Mouse (Mus musculus): Measurements from ENCODE around the gene Olfr434.
A peak's percentile ranks its signal among the peaks of the same experiment; 100 is the strongest.
"Not testable (repeated sequence)": the region's sequence is repeated elsewhere in the genome, so short reads cannot be mapped to it uniquely, and the experiment has no call there.

The Olfr434 gene

DNA sequence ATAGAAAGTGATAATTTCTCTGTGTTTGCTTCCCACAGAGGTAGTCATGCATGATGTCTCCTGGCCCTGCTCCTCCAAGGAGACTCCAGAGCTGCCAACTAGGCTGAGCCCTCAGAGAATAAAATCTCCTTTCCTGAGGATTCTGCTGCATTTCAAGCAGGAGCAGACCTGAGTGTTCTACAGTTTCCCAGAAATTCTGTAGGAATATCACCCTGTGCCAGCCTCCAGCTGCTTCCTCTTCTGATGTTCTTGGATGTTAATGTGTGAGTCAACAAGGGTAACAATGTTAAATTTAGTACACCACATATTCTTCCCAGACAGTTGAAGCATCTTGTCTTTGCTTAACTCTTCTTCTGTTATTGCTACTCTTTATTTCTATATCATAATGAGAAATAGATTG is at the start of gene Olfr434:
TSS of gene Olfr434 (plus strand) at position 149 of the 400 bp plus-strand sequence.
- not testable (repeated sequence) for DNase-seq (ENCODE audit: low spot score)

DNA sequence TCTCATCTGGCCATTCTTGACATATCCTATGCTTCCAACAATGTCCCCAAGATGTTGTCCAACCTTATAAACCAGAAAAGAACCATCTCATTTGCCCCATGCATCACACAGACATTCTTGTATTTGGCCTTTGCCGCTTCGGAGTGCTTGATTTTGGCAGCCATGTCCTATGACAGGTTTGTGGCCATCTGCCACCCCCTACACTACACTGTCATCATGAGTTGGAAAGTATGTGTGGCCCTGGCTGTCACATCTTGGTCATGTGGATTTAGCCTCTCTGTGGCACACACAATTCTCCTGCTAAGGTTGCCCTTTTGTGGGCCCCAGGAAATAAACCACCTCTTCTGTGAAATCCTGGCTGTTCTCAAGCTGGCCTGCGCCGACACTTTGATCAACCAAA is 45.6 kb upstream of the Olfr434 start:
- no peak for DNase-seq (ENCODE audit: low spot score)

DNA sequence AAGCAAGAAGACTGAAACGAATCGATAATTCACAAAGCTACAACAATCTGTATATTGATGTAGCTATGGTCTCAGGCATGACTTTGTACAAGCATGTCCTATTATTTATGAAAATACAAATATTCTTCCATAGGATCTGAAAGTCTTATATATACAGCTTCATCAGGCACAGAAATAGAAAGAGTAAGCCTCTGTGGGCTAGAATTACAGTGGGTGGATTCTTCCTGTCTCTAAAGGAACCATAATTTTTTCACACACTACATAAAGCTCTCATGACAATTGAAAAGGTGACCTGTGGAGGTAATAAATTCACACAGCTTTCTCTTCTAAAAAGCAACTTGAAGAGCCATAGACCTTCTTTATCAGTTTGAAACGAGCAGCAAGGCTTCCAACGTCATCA is 41.0 kb upstream of the Olfr434 start, which contains the start of gene Olfr13:
TSS of gene Olfr13 (plus strand) at position 301 of the 400 bp plus-strand sequence.
- no peak for DNase-seq (ENCODE audit: low spot score)

DNA sequence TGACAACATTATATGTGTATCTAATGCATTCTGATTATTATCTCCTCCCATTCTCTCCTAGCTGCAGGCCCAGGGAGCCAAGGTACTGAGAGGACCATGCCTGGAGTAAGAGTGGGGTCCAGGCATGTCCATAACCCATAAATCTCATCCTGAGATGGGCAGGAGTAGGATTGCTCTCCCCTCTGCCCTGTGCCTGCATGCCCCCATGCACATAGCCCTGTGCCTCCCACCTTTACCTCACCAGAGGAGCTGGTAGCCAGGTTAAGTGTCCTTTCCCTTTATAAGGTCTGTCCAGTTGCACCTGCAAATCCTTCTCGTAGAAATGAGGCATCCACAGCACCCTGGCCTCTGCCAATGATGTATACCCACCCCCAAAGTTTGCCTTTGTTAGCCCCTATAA is 34.7 kb upstream of the Olfr434 start:
- no peak for DNase-seq (ENCODE audit: low spot score)

DNA sequence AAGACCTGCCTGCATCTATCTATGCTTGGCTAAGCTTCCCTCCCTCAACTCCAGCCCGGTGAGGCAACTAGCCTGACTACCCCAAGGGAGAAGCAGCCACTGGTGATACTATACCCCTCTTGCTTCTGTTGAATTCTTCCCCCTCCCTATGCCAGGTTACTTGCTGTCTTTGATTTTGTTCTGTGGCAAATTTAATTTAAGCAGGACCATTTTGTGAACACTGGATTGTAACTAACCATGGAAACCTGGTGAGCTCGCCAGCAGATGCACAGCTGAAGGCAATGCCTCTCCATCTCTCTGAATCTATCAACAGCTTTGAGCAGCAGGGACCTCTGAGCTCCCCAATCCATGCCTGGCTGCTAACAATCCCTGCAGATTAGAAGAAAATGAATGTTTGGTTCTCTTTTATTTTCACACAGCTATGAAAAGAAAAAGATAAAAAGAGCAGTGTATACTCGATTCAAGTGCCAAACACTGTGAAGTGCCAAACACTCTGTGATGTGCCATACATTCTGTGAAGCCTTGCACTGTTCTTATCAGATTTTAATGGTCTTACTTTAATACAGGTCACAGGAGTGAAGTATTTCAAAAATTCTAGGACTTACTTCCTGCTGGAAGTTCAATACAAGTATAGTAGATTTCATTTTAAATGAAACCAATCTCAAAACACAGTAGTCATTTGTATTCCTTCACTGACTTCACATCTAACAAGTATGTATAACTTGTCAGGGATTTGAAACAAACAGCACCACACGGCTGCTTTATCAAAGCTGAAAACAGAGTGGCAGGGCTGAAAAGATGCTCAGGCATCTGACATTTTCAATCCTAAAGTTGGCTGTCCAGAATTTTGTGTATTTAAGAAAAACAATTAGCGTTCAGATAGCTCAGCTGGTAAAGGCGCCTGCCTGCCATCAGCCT is 34.0 kb upstream of the Olfr434 start:
- no peak for DNase-seq (ENCODE audit: low spot score)

DNA sequence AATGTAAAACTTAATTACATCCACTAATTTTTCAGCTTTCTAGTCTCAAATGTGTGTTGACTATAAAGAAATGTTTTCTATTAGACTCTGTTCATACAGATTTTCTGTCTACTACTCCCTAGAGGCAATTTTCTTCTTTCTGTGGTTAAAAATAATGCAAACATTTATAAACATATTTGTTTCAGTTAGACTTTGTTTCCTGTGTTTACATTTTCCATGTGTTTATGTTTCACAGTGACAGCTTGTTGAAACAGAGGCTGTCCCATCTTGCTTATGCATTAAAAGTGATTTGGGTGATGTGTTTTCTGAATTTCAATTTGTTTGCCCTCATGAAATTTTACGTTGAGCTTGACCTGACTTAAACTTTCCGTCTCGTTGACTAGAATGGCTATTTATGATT is 21.8 kb upstream of the Olfr434 start:
- no peak for DNase-seq (ENCODE audit: low spot score)

DNA sequence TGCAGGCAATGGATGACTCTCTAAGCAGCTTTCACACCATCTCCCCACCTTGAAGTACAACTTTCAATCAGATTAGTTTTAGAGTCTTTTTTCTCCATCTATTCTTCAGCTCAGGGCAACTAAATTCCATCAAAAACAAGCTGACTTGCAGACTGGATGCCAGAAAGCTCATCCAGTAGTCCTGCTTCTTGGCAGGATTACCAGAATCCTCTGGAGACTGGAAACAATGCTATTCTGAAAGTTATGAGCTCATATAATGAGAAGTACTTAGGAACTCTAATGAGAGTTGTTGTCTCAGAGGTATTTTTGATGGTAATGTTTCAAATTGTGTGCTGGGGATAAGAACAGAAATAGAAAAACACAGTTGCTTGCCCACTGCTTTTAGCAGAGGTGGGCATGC is 16.0 kb upstream of the Olfr434 start, which contains the start of gene Olfr435:
TSS of gene Olfr435 (plus strand) at position 366 of the 400 bp plus-strand sequence.
- DNase-seq (ENCODE audit: low spot score): no peak

DNA sequence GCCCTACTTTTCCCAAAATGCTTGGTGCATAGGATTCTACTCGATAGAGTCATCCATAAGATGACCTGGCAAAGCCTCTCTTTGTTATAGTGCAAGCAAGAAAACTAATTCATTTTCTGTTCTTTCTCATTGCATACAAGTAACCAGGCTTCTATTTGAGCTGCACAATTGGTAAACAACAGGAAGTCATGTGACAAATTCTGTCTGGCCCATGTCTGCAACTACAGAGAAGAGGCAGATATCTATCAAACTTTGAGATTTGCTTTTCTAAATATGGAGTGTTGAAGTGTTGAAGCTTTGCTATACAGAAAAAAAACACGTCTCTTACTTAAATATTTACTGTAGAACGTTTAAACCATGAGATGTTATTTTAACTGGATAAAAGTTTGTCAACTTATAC is 14.7 kb upstream of the Olfr434 start:
- no peak for DNase-seq (ENCODE audit: low spot score)

DNA sequence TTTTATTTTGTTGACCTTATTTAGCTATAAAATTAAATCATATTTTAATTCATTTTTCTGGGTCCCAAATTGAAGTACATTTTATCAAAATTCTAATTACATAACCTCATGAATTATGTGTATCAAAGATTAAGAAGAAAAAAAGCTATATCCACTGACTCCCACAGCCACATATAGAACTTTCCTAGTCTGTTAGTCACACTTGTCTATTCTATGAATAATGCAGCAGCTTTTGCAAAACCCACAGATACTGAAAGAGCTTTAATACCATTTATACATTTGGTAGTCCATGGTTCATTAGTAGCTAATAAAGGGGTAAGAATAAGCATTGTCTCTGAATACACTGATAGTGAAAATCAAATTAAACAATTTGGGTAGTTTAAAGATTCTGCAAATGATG is 10.0 kb upstream of the Olfr434 start:
- DNase-seq (ENCODE audit: low spot score): no peak

DNA sequence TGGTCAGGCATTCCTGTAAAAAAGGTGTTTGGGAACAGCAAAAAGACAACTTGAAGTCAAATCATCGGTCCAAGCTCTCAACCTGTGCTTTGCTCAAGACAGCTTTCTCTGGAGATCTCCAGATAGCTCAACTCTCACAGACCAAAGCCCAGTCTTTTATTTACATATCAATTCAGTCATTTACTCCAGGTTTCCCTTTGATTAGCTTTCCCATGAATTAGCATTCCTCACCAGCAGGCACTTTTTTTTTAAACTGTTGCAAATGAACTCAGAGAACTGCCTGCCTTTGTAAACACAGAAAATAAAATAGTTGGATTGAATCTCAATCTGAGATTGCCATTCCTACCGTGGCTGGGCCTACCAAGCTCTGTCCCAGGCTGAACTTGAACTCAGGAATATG is 7.5 kb upstream of the Olfr434 start:
- no peak for DNase-seq (ENCODE audit: low spot score)

DNA sequence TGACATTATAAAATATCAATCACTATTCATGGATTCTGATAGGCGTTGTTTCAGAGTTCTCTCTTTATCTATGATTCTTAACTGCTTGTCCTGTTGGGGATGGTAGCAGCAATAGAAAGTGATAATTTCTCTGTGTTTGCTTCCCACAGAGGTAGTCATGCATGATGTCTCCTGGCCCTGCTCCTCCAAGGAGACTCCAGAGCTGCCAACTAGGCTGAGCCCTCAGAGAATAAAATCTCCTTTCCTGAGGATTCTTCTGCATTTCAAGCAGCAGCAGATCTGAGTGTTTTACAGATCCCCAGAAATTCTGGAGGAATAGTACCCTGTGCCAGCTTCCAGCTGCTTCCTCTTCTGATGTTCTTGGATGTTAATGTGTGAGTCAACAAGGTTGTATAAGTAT is 18.4 kb downstream of the Olfr434 start, which contains the start of gene Olfr47:
TSS of gene Olfr47 (plus strand) at position 275 of the 400 bp plus-strand sequence.
- DNase-seq (ENCODE audit: low spot score): not testable (repeated sequence)

DNA sequence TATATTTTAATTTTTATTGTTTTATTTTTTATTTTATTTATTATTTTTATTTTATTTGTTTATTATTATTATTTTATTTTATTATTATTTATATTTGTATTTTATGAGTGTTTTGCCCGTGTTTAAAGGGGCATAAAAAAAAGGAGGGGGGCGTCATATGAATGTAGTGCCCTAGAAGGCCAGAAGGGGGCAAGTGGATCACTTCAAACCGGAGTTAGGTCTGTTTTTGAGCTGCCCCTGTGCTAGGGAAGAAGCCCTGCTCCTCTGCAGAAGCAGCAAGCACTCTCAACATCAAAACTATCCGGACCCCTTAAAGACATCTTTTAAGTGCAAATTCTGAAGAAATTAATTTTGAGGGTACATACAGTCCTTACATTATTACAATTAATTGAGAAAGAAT is 29.2 kb downstream of the Olfr434 start:
- peak; percentile 7 for DNase-seq (ENCODE audit: low spot score)

DNA sequence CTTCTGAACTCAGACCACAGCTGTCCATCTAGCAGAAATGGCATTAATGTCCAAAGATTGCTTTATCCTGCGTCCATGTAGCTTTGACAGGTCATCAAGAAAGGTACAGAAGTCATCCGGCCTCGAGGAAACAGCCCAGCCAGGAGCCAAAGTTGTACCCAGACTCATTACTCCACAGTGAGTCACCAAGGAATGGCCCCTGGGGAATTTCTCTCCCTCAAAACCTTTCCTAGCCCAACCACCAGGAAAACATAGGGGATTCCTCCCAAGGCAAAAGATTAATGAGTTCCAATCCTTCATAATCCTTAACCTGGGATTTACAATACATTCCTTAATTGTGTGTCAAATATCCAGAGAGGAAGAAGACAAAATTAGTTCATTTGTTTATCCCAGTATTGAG is 34.6 kb downstream of the Olfr434 start:
- DNase-seq (ENCODE audit: low spot score): no peak

DNA sequence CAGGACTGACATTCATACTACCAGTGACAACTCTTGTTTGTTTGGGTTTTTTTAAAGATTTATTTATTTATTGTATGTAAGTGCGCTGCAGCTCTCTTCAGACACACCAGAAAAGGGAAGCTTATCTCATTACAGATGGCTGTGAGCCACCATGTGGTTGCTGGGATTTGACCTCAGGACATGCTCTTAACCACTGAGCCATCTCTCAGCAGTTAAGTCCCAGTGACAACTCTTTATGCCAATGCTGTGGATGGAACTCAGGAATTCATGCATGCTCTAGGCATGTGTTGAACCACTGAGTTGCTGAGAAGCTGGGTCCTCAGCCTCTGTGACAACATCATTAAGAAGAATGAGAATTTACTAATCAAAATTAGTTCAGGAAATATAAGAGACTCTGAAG is 40.2 kb downstream of the Olfr434 start:
- DNase-seq (ENCODE audit: low spot score): no peak

DNA sequence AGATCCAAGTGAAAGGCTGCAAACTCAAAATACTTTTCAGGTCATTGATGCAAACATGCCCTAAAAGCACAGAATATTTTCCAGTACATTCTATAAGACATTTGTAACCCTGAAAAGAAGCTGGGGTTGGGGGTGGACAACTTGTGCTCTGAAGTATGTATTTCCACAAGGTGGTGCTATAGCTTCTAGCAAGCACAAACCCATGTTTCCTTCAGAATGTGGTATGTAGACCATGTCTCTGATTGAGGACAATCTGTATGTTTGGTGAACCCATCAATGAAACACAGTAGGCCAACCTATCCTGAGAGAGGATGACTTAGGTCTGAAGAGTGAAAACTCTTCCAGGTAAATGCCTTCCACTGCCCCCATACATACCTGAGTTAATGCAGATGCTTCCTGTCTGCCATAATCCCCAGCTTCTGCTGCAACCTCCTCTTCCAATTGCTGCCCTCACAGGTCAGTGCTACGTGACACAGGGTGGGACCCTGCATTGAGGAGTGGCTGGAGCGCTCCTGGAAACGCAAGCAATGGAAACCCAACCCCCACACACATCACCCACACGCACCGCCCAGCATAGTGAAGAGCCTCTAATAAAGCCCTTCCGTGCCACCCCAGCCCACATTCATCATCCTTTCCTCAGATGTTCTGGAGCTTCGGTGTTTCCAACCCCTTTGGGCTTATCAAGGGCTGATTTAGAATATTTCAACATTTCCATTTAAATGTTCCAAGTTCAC is 41.5 kb downstream of the Olfr434 start:
- no peak for DNase-seq (ENCODE audit: low spot score)

DNA sequence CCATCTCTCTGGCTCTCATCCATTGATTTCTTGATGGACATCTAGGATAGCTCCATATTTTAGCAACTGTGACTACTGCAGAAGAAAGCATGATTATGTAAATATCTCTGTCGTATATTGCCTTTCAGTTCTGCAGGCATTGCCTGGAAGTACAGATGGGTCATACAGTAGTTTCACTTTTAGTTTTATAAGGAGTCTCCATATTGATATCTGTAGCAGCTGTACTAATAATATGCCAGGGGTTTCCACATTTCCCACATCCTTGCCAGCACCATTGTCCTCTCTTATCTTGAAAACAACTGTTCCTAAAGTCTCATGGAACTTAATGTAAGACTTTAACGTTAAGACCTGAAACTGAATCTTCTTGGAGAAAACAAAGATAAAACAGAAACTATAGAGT is 47.9 kb downstream of the Olfr434 start:
- no peak for DNase-seq (ENCODE audit: low spot score)

DNA sequence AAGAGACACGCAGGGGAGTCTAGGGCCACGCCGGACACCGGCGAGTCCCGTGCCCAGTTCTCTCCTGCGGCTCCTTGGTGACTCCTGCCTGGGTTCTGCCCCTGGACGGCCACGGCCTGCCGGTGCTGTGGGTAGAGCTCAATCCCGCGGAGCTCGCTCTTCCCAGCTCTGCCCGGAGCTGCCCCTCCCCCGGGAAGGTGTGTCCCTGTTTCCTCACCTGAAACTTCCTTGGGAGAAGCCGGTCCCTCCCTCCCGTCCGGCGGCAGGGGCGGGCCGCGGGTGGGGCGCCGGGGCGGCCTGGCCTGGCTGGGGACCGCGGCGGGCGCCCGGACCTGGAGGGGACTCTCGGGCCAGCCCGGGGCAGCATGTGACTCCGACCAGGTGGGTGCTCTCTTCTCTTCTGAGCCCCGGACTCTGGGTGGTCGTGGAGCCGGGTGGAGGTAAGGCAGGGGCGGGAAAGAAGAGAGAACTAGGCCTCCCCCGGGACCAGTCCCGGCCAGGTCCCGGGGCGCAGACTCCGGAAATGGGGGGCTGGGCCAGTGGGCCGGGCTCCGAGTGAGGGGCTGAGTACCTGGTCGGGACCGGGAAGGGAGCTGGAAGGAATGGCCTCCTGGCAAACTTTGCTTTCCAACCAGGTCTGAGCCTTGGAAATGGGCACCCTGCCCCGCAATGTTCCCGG is 52.7 kb downstream of the Olfr434 start, which contains the start of gene Arhgef5:
TSS of gene Arhgef5 (plus strand) at position 220 of the 679 bp plus-strand sequence.
- peak; percentile 49 for DNase-seq (ENCODE audit: low spot score)

DNA sequence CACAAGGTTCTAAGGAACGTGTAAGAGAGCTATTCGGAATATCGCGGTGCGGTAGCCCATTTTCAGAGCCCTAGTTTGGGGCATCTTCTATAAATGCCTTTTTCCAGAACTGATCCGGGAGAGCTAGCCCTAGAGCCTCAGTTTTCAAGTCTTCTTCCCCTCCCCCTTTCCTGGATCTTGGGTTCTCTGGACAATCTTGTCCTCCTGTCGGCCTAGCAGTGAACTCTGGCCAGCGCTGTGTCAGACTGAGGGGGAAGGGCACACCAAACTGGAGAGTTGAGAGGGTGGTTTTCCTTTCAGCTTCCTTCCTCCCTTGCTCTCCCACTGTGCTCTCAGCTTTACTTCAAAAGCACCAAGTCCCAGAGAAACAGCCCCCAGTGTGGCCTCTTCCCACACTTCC is 53.5 kb downstream of the Olfr434 start:
- DNase-seq (ENCODE audit: low spot score): peak; percentile 20
